Mouse (Mus musculus) thymus, postnatal 0 days (tissue): ENCODE data around the gene Azin2. TPM values are rescaled to one million over a fixed set of nuclear protein-coding genes. Genes with fewer than 3 reads are reported as not detected.

Source experiments
- polyA plus RNA-seq: library from polyadenylated mRNA; unstranded; fragments of >200 nt; fragmentation: Nextera tagmentation; extraction: Ambion mirVana; gene quantifications from 2 replicates; pipeline ENCODE4 v1.2.1, GENCODE M21; 2015

The Azin2 gene
- polyA plus RNA-seq, 1 experiment from 2014 or later, result 9.2 TPM

Other genes with a start within 250 kb of the Azin2 start
- 0.04 and 0.12 TPM in 2 replicates for gene A3galt2, start 207.1 kb downstream of the Azin2 start, polyA plus RNA-seq
- gene Zfp362, start 156.4 kb downstream of the Azin2 start, polyA plus RNA-seq, result 23.6 and 25.8 TPM in 2 replicates
- 0.84 and 1.0 TPM in 2 replicates for gene Trim62, start 78.9 kb downstream of the Azin2 start, polyA plus RNA-seq
- gene Ak2, start 29.5 kb upstream of the Azin2 start, polyA plus RNA-seq, result 208 and 209 TPM in 2 replicates
- gene Rnf19b, start 95.8 kb upstream of the Azin2 start, polyA plus RNA-seq, result 9.4 and 11.0 TPM in 2 replicates
- 2.0 and 2.2 TPM in 2 replicates for gene Tmem54, start 143.1 kb upstream of the Azin2 start, polyA plus RNA-seq
- gene Hpca, start 159.6 kb upstream of the Azin2 start, polyA plus RNA-seq, result 0.29 and 0.31 TPM in 2 replicates
- 0.47 and 0.60 TPM in 2 replicates for gene Fndc5, start 174.6 kb upstream of the Azin2 start, polyA plus RNA-seq
- gene S100pbp, start 227.3 kb upstream of the Azin2 start, polyA plus RNA-seq, result 17.0 TPM in 2 replicates
- gene Yars, start 227.3 kb upstream of the Azin2 start, polyA plus RNA-seq, result 49.7 and 50.6 TPM in 2 replicates